ENCODE assay signal across 11 mouse cellular contexts in the genomic region with DNA sequence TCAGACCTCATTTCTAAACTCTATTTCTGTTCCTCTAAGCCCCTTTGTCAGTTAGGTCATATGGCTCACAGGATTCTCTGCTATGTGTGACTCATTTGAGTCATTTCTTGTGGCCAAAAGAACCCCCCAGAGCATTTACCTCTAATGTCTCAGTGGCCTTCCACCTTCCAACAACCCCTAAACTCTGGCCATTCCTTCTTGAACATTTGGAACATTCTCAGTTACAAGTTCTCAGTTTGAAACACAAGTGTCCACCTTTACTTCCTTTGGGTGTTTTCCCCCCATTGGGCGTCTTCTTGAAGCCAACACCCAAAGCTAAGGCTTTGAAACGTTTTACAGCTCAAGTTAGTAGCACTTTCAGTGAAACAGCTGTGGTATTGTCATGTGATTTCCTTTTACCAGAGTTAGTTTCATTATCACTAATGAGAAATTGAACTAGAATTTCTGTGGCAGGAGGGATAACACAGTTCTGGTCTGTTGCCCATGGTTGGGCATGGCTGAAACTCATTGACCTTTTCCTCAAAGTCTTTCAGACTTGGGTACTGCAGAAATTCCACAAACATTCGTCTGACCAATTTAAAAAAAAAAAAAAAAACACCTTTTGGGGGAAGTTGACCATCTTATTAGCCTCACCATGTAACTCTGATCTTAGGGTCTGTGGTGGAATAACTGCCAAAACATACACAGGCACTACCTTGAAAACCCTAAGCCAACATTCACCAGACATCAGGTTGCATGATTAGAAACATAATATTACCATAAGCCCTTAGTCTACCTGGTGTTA.
DNase-seq lines count a peak whose midpoint lies in the region; ATAC-seq lines count a peak whose summit lies in the region.
"Had no signal": no experiment of that assay in that cellular context is flagged by ENCODE, and none has a peak within 500 bp of the region (broad histone marks: within the 10 kb centered on the region; RNA-seq: fewer than 3 reads in every experiment).

No protein-coding gene starts in this region.

- no peak overlapping the region for H3K4me2 ChIP-seq in heart, embryonic 12.5 days
- H3K4me2 ChIP-seq: hindbrain, embryonic 15.5 days; midbrain, embryonic 12.5 days had no signal

- peak; percentile 12 for DNase-seq in heart, adult 8-10 months (ENCODE audit: low spot score)
- DNase-seq in CD4-positive, CD25-positive, alpha-beta regulatory T cell, adult 2 months (ENCODE audit: low read depth, low spot score): peak; percentile 79
- no peak for DNase-seq in layer of hippocampus, postnatal 10 days (ENCODE audit: low spot score in 2 of 2)
- no peak for DNase-seq in urinary bladder, postnatal 10 days (ENCODE audit: low spot score)
- DNase-seq in left cerebral cortex, postnatal 4 days: no peak

- no peak overlapping the region for H3K9ac ChIP-seq in heart, embryonic 12.5 days
- H3K9ac ChIP-seq: hindbrain, embryonic 15.5 days; liver, embryonic 14.5 days; midbrain, embryonic 12.5 days had no signal

- no peaks in the 10 kb centered on the region for H3K9me3 ChIP-seq in heart, embryonic 12.5 days (replicated peaks)
- H3K9me3 ChIP-seq: hindbrain, embryonic 15.5 days; midbrain, embryonic 12.5 days had no signal

- no peak overlapping the region for H3K27ac ChIP-seq in heart, embryonic 12.5 days (ENCODE audit: poor library complexity, severe bottlenecking)
- H3K27ac ChIP-seq: hindbrain, embryonic 15.5 days; liver, embryonic 14.5 days; midbrain, embryonic 12.5 days had no signal

- no peak overlapping the region for H3K4me3 ChIP-seq in heart, embryonic 12.5 days
- H3K4me3 ChIP-seq: hindbrain, embryonic 15.5 days; midbrain, embryonic 12.5 days had no signal

- ATAC-seq in heart, embryonic 12.5 days (ENCODE audit: insufficient number of reproducible peaks, low FRiP score): no peak
- peak; percentile 84 for ATAC-seq in granulocyte monocyte progenitor cell, adult 5-6 weeks (replicated peaks; ENCODE audit: poor library complexity, severe bottlenecking)
- peak; percentile 75 for ATAC-seq in megakaryocyte progenitor cell, adult 5-6 weeks (replicated peaks; ENCODE audit: poor library complexity)

- WGBS in heart, embryonic 12.5 days: 62% methylated on average over 3 of the region's 3 CpGs

- H3K27me3 ChIP-seq in heart, embryonic 12.5 days (replicated peaks): no peaks in the 10 kb centered on the region
- H3K27me3 ChIP-seq: hindbrain, embryonic 15.5 days; midbrain, embryonic 12.5 days had no signal

- intact Hi-C loops in left cerebral cortex, postnatal 4 days (cut with DNase I): no loop called here

- H3K36me3 ChIP-seq in heart, embryonic 12.5 days: no peaks in the 10 kb centered on the region
- H3K36me3 ChIP-seq: hindbrain, embryonic 15.5 days; midbrain, embryonic 12.5 days had no signal

- no peaks in the 10 kb centered on the region for H3K4me1 ChIP-seq in heart, embryonic 12.5 days (replicated peaks)
- H3K4me1 ChIP-seq: hindbrain, embryonic 15.5 days; midbrain, embryonic 12.5 days had no signal

Comparison
In these comparisons a context has a peak if more than half of its experiments do, and no peak if none do; other contexts are left out.
1. DNase-seq: peak in heart, adult 8-10 months (single experiment) and CD4-positive, CD25-positive, alpha-beta regulatory T cell, adult 2 months (single experiment); none in layer of hippocampus, postnatal 10 days (0 of 2), urinary bladder, postnatal 10 days (single experiment) and left cerebral cortex, postnatal 4 days (single experiment).